ENCODE assay signal across 19 mouse cellular contexts in genomic region chr13:30082761-30083160, GRCm38 (mm10).
"Had no signal": no experiment of that assay in that cellular context is flagged by ENCODE, and none has a peak within 500 bp of the region (broad histone marks: within the 10 kb centered on the region; RNA-seq: fewer than 3 reads in every experiment).

No protein-coding gene starts in this region.

- H3K4me3 ChIP-seq: limb, embryonic 12.5 days; limb, embryonic 15.5 days; liver, embryonic 15.5 days; midbrain, embryonic 12.5 days; myocyte had no signal

- H3K4me1 ChIP-seq: limb, embryonic 15.5 days had no signal

- H3K9ac ChIP-seq: limb, embryonic 12.5 days; limb, embryonic 15.5 days; liver, embryonic 15.5 days; midbrain, embryonic 12.5 days had no signal

- ATAC-seq: midbrain, embryonic 16.5 days had no signal

- H3K4me2 ChIP-seq: limb, embryonic 12.5 days; limb, embryonic 15.5 days; liver, embryonic 11.5 days; liver, embryonic 15.5 days; midbrain, embryonic 12.5 days had no signal

- H3K27me3 ChIP-seq: limb, embryonic 12.5 days; limb, embryonic 15.5 days; midbrain, embryonic 12.5 days had no signal

- H3K9me3 ChIP-seq: limb, embryonic 12.5 days; limb, embryonic 15.5 days; liver, embryonic 15.5 days; midbrain, embryonic 12.5 days had no signal

- DNase-seq: kidney, adult 9 months; kidney, postnatal 14 days; kidney, postnatal 4 days; left cerebral cortex, postnatal 4 days; lung, adult 2 months; lung, postnatal 14 days; lung, postnatal 4 days; right cerebral cortex, postnatal 4 days; thymus, adult 2 months; thymus, postnatal 14 days; thymus, postnatal 4 days had no signal

- H3K36me3 ChIP-seq: limb, embryonic 12.5 days; limb, embryonic 15.5 days; liver, embryonic 15.5 days; midbrain, embryonic 12.5 days had no signal

- H3K27ac ChIP-seq: limb, embryonic 12.5 days; limb, embryonic 15.5 days; midbrain, embryonic 12.5 days; stomach, postnatal 0 days had no signal
